Mouse (Mus musculus) kidney, adult 2 months (tissue): ENCODE measurements at regions not wholly inside any gene's neighbourhood (a gene's known extent, or its start where the extent isn't known, plus 50 kb on each side); places are given as distances from the start of the nearest gene placed in this dataset.

ENCODE experiments used
- CTCF ChIP-seq: fragments of 200-500 bp; conservative IDR thresholded peaks from 2 replicates; pipeline ENCODE4 v1.5.1; 2011; ENCODE audit warnings: low read depth, mild to moderate bottlenecking, control low read depth, low read length, moderate library complexity, mixed read lengths; ENCODE audit not compliant: insufficient read depth, insufficient read length
- POLR2A ChIP-seq: fragments of 200-500 bp; IDR thresholded peaks from one replicate; pipeline ENCODE4 v1.6.1; 2011; ENCODE audit warnings: low read depth, low read length, control low read depth

GRCm38 (mm10) chr1:78876156-78876555 lies 59.6 kb downstream of the Kcne4 start:
- TF ChIP-seq POLR2A, result no peak
- TF ChIP-seq CTCF, result no peak
